Mouse (Mus musculus) mouse trophoblast stem cell (cell line): Measurements from ENCODE around the gene Ccdc13.

ENCODE experiments used
- in situ Hi-C, 2 experiments: fragments of 300-500 bp; cut with MseI, MboI; formaldehyde crosslinking; loops; 2 replicates in 1 of 2; 3 replicates in 1 of 2; pipeline ENCODE4 v1.15.1; 2025

The Ccdc13 gene

GRCm38 (mm10) chr9:121838829-121839621 lies at the start of gene Ccdc13:
Gene Ccdc13, minus strand, starts transcription at chr9:121839461.
- in situ Hi-C loops: no loop called here

GRCm38 (mm10) chr9:121882015-121882457 lies 42.8 kb upstream of the Ccdc13 start:
- in situ Hi-C loops: no loop called here

GRCm38 (mm10) chr9:121881301-121881700 lies 42.0 kb upstream of the Ccdc13 start:
- in situ Hi-C loops: no loop called here

- in situ Hi-C loops: no loop called here
These were observed 41.6 kb upstream of the Ccdc13 start for GRCm38 (mm10) chr9:121880840-121881239.

GRCm38 (mm10) chr9:121877052-121877740 lies 37.9 kb upstream of the Ccdc13 start:
- in situ Hi-C loops: no loop called here

- in situ Hi-C loops: no loop called here
These were observed 34.3 kb upstream of the Ccdc13 start for GRCm38 (mm10) chr9:121873578-121873977.

GRCm38 (mm10) chr9:121872062-121872683 lies 32.9 kb upstream of the Ccdc13 start:
- in situ Hi-C loops: no loop called here

- in situ Hi-C loops: no loop called here
These were observed 30.8 kb upstream of the Ccdc13 start for GRCm38 (mm10) chr9:121869973-121870515.

- in situ Hi-C loops: no loop called here
These were observed 30.2 kb upstream of the Ccdc13 start for GRCm38 (mm10) chr9:121869432-121869831.

GRCm38 (mm10) chr9:121868236-121868635 lies 29.0 kb upstream of the Ccdc13 start:
- in situ Hi-C loops: no loop called here

- in situ Hi-C loops: no loop called here
These were observed 28.4 kb upstream of the Ccdc13 start for GRCm38 (mm10) chr9:121867632-121868031.

- in situ Hi-C loops: no loop called here
These were observed 26.3 kb upstream of the Ccdc13 start for GRCm38 (mm10) chr9:121865425-121866008.

GRCm38 (mm10) chr9:121864837-121865236 lies 25.6 kb upstream of the Ccdc13 start:
- in situ Hi-C loops: no loop called here

GRCm38 (mm10) chr9:121860921-121861320 lies 21.7 kb upstream of the Ccdc13 start:
- in situ Hi-C loops: no loop called here

- in situ Hi-C loops: no loop called here
These were observed 20.1 kb upstream of the Ccdc13 start for GRCm38 (mm10) chr9:121859345-121859744.

- in situ Hi-C loops: no loop called here
These were observed 18.9 kb upstream of the Ccdc13 start, which contains the start of gene Higd1a for GRCm38 (mm10) chr9:121858153-121858488. Gene Higd1a, minus strand, starts transcription at chr9:121858362.

- in situ Hi-C loops: no loop called here
These were observed 18.4 kb upstream of the Ccdc13 start for GRCm38 (mm10) chr9:121857474-121858152.

- in situ Hi-C loops: no loop called here
These were observed 17.6 kb upstream of the Ccdc13 start for GRCm38 (mm10) chr9:121856649-121857416.

- in situ Hi-C loops: no loop called here
These were observed 15.0 kb upstream of the Ccdc13 start for GRCm38 (mm10) chr9:121854246-121854645.

GRCm38 (mm10) chr9:121847842-121848241 lies 8.6 kb upstream of the Ccdc13 start:
- in situ Hi-C loops: no loop called here
